Mouse (Mus musculus): ENCODE measurements around the gene Ddx58.

DNA sequence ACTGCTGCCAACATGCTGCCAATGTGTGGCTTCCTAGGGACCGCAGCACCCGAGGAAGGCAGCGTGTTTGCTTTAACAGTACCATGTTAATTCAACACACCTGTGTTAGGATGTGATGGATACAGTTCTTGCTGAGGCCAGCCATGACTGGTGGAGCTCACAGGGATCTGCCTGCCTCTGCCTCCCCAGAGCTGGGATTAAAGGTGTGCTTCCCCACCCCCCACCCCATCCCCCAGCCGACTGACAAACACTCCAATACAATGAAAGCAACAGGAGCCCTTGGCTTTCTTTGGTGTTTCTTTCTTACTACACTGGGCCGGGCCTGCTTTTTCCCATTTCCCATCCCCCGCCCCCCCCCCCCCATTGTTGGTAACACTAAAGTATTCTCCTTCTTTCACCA is 5.4 kb downstream of the Ddx58 start:
- TF ChIP-seq POLR2A (IDR thresholded peaks at IDR 0.05; ENCODE audit: low read depth, low read length) (no peak), CTCF (IDR thresholded peaks at IDR 0.05; ENCODE audit: borderline replicate concordance, insufficient read depth, low read length) (no peak)
